Mouse (Mus musculus) limb, embryonic 13.5 days (tissue): ENCODE measurements around the gene Tra2a. TPM values are rescaled to one million over a fixed set of nuclear protein-coding genes. Genes with fewer than 3 reads are reported as not detected.
"Not testable (repeated sequence)": the region's sequence is repeated elsewhere in the genome, so short reads cannot be mapped to it uniquely, and the experiment has no call there.

ENCODE experiments used
- ATAC-seq: fragments of 200-750 bp; cut with Nextera tagmentation; 2 replicates; pipeline ENCODE4 v1.8.0; 2017; ENCODE audit warnings: low read depth, moderate number of reproducible peaks, moderate TSS enrichment; ENCODE audit not compliant: low FRiP score
- H3K27ac ChIP-seq: fragments of 300-500 bp; sonication (generic); 2 replicates; pipeline ENCODE4 v1.5.1; 2015; ENCODE audit warnings: inconsistent platforms, mild to moderate bottlenecking, moderate library complexity
- H3K27me3 ChIP-seq: fragments of 300-500 bp; sonication (generic); 2 replicates; pipeline ENCODE4 v1.6.1; 2015; ENCODE audit warnings: mild to moderate bottlenecking, inconsistent platforms
- H3K36me3 ChIP-seq: fragments of 300-500 bp; sonication (generic); 2 replicates; pipeline ENCODE4 v1.6.1; 2015; ENCODE audit warnings: inconsistent platforms, mild to moderate bottlenecking, moderate library complexity
- H3K4me1 ChIP-seq: fragments of 300-500 bp; sonication (generic); 2 replicates; pipeline ENCODE4 v1.6.1; 2015; ENCODE audit warnings: inconsistent platforms
- H3K4me2 ChIP-seq: fragments of 300-500 bp; sonication (generic); replicated peaks from 2 replicates; pipeline ENCODE4 v1.6.1; 2015; ENCODE audit warnings: inconsistent platforms, mild to moderate bottlenecking, moderate library complexity
- H3K4me3 ChIP-seq: fragments of 300-500 bp; sonication (generic); 2 replicates; pipeline ENCODE4 v1.5.1; 2015; ENCODE audit warnings: moderate library complexity, mild to moderate bottlenecking, inconsistent platforms
- H3K9ac ChIP-seq: fragments of 300-500 bp; sonication (generic); 2 replicates; pipeline ENCODE4 v1.6.1; 2015; ENCODE audit warnings: mild to moderate bottlenecking, inconsistent platforms
- H3K9me3 ChIP-seq: fragments of 300-500 bp; sonication (generic); 2 replicates; pipeline ENCODE4 v1.6.1; 2016; ENCODE audit warnings: inconsistent platforms
- WGBS: fragments of 180-500 bp; shearing (Covaris S2); methylation state at CpG from one replicate; pipeline ENCODE4 v1.1.7; 2015; 5-methylcytosine and 5-hydroxymethylcytosine counted together
- polyA plus RNA-seq: library from polyadenylated mRNA; unstranded; fragments of >200 nt; fragmentation: Nextera tagmentation; extraction: Ambion mirVana; gene quantifications from 2 replicates; pipeline ENCODE4 v1.2.1, GENCODE M21; 2015

The Tra2a gene
- 131 and 132 TPM in 2 replicates for polyA plus RNA-seq

DNA sequence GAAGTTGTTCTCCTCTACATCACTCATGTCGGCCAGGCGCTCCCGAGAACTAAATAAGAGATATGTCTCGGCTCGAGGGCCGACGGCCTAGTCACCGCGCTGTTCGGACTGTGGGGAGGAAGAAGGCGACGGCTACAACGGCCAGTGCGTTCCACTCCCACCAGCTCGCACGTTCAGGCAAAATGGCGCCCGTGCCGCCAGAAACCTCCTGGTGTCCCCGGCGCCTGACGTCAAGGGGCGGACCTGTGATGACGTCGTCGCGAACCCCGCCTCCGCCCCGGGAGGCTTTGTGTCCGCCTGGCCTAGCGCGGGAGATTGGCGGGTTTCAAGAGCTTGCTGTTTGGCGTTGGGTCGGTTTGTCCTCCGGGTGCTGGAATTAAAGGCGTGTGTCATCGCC, at the start of gene Tra2a:
Gene Tra2a, minus strand, starts transcription at position 187 of the 397 bp plus-strand sequence.
- no peaks in the 10 kb centered on the region for H3K27me3 ChIP-seq
- ATAC-seq = peak; percentile 92
- no peaks in the 10 kb centered on the region for H3K36me3 ChIP-seq
- H3K4me2 ChIP-seq = peak within 1 kb of the TSS; percentile 74
- H3K9me3 ChIP-seq = no peaks in the 10 kb centered on the region
- WGBS = 0% methylated on average over 39 of the region's 39 CpGs
- peak within 1 kb of the TSS; percentile 100 for H3K9ac ChIP-seq
- peaks cover 24% of the 10 kb centered on the region for H3K4me1 ChIP-seq
- peak within 1 kb of the TSS; percentile 98 for H3K27ac ChIP-seq
- H3K4me3 ChIP-seq = peak within 1 kb of the TSS; percentile 100

DNA sequence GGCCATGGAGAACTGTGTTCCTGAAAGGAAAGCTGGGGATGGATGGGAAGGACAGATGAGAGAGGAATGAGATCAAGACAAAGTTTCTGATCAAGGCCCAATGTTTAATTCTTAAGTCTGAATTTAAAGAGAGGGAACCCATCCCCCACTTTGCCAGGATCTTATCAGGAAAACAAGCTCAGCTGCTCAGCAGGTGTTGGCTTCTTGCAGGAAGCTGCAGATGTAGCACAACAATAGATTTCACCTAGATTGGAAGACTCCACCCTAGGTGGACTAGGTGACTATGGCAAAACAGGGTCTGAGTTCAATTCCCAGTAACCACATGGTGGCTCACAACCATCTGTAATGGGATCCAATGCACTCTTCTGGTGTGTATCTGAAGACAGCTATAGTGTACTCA, 34.5 kb upstream of the Tra2a start:
- Histone ChIP-seq H3K9me3 (no peaks in the 10 kb centered on the region), H3K4me1 (no peaks in the 10 kb centered on the region), H3K27me3 (no peaks in the 10 kb centered on the region), H3K27ac (no peak overlapping the region), H3K36me3 (no peaks in the 10 kb centered on the region), H3K4me3 (no peak overlapping the region), H3K9ac (no peak overlapping the region), H3K4me2 (no peak overlapping the region)
- no peak for ATAC-seq

DNA sequence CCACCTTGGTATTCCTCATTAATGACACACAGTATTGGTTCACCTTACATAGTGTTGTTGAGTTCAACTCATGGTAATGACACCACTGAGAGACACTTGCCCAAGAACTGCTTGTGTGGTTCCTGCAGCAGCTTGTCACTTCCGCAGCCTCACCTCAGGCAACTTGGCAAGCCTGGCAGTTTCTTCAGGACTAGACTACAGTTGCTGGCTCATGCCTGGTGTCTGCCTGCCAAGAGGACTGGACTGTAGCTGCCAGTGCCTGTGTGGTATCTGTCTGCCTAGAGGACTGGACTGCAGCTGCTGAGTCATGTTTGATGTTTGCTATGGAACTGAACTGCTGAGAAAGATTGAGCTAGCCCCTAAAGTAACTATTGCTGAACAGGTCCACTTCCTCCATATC, 18.3 kb upstream of the Tra2a start:
- no peak overlapping the region for H3K4me2 ChIP-seq
- no peak for ATAC-seq

DNA sequence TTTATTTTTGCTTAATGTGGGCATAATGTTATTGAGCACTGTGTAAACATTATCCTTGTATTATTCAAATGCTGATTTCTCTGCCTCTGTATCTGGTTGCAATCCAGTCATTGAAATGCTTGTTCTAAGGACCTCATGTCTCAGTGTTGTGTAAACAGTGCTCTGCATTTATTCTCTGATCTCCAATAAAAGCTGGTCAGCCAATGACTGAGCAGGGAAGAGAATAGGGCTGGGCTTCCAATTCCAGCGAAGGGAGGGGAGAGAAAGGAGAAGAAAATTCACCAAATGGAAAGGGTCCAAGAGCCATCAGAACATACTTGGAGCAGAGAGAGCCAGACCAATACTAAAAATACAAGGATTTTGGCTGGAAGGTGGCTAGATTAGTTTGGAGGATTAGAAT, 17.1 kb upstream of the Tra2a start:
- no peaks in the 10 kb centered on the region for H3K27me3 ChIP-seq
- no peak overlapping the region for H3K4me3 ChIP-seq
- H3K4me2 ChIP-seq = no peak overlapping the region
- WGBS = 45% methylated on average over 1 of the region's 1 CpGs
- no peak overlapping the region for H3K9ac ChIP-seq
- no peaks in the 10 kb centered on the region for H3K4me1 ChIP-seq
- no peaks in the 10 kb centered on the region for H3K9me3 ChIP-seq
- H3K36me3 ChIP-seq = no peaks in the 10 kb centered on the region
- no peak overlapping the region for H3K27ac ChIP-seq
- ATAC-seq = no peak

More for the DNA sequence above, 18.3 kb upstream of the Tra2a start:
- 91% methylated on average over 1 of the region's 1 CpGs for WGBS
- H3K9ac ChIP-seq = no peak overlapping the region
- no peak overlapping the region for H3K4me3 ChIP-seq
- no peaks in the 10 kb centered on the region for H3K36me3 ChIP-seq
- H3K4me1 ChIP-seq = no peaks in the 10 kb centered on the region
- no peak overlapping the region for H3K27ac ChIP-seq
- H3K27me3 ChIP-seq = no peaks in the 10 kb centered on the region
- H3K9me3 ChIP-seq = no peaks in the 10 kb centered on the region

DNA sequence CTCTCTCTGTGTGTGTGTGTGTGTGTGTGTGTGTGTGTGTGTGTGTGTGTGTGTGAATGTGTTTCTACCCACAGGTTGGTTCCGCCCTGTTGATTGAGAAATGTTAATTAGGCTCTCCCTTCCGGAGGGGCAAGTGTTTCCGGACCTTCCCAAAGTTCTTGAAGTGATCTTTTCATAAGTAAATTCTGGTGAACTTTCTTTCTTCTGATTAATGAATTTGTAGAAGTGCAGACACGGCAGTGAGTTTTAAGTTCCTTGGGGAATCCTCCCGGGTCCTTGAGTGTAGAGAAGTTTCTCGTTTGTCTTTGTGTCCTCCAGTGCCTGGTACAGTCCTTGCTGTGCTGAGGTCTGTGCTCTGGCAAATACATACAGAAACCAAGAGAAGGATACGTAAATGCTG, 11.5 kb upstream of the Tra2a start:
- Histone ChIP-seq H3K4me3 (no peak overlapping the region), H3K27ac (no peak overlapping the region), H3K27me3 (no peaks in the 10 kb centered on the region), H3K9ac (no peak overlapping the region), H3K4me1 (0 out of 2 replicates have a peak, but pooled peaks cover 6% of the 10 kb centered on the region), H3K4me2 (no peak overlapping the region), H3K36me3 (no peaks in the 10 kb centered on the region), H3K9me3 (no peaks in the 10 kb centered on the region)
- ATAC-seq = no peak
- 85% methylated on average over 7 of the region's 7 CpGs for WGBS

DNA sequence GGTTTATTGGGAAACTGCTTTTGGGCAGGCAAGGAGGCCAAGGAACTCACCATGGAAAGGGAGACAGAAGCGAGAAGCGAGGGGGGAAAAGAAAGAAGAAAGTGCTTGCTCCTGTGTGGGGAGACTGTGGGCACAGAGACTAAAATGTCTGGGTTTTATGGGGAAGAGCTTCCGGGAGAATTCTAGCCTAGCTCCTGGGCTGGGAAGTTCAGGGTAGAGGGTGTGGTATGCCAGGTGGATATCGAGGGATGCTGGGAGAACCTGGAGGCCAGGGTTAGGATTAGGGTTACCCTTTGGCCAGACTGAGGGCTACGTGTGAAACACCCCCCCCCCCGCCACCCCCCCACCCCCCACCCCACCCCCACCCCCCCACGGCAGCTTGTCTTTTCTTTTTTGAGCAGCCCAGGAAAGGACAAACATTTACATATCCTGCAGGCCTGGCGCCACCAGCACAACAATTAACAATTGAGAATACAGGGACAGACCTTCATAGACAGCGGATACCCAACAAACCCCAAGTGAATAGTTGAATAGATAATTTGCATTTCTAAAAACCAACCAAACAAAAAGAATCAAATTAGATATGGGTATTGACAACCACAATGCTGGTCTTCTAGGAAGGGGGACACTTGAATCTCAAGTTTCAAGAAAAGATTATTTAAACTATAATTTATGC, 10.7 kb upstream of the Tra2a start:
- H3K4me2 ChIP-seq = no peak overlapping the region
- no peak overlapping the region for H3K9ac ChIP-seq
- ATAC-seq = no peak
- no peak overlapping the region for H3K27ac ChIP-seq
- no peaks in the 10 kb centered on the region for H3K9me3 ChIP-seq
- no peaks in the 10 kb centered on the region for H3K36me3 ChIP-seq
- H3K27me3 ChIP-seq = no peaks in the 10 kb centered on the region
- 0 out of 2 replicates have a peak, but pooled peaks cover 6% of the 10 kb centered on the region for H3K4me1 ChIP-seq
- WGBS = 70% methylated on average over 9 of the region's 9 CpGs
- no peak overlapping the region for H3K4me3 ChIP-seq

DNA sequence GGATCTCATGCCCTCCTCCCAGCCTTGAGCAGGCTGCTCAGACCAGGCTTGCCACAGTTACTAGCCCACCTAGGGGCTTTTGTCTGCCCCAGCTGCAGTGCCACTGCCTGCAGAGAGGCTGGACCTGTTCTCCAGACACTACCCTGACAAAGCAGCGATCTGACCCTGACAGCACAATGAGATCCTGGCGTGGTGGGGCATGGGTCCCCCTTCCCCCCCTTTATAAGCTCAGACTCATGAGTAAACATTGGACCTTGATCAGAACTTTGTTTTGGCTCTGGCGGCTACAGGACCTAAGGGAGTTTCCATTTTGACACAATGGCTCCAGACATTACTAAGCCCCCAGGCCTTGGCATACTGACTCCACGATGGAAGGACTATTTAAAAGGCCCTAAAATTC, 10.1 kb upstream of the Tra2a start:
- Histone ChIP-seq H3K27ac (no peak overlapping the region), H3K36me3 (no peaks in the 10 kb centered on the region), H3K4me1 (0 out of 2 replicates have a peak, but pooled peaks cover 6% of the 10 kb centered on the region), H3K4me2 (no peak overlapping the region), H3K9ac (no peak overlapping the region), H3K27me3 (no peaks in the 10 kb centered on the region), H3K9me3 (no peaks in the 10 kb centered on the region), H3K4me3 (no peak overlapping the region)
- no peak for ATAC-seq
- 31% methylated on average over 4 of the region's 4 CpGs for WGBS

DNA sequence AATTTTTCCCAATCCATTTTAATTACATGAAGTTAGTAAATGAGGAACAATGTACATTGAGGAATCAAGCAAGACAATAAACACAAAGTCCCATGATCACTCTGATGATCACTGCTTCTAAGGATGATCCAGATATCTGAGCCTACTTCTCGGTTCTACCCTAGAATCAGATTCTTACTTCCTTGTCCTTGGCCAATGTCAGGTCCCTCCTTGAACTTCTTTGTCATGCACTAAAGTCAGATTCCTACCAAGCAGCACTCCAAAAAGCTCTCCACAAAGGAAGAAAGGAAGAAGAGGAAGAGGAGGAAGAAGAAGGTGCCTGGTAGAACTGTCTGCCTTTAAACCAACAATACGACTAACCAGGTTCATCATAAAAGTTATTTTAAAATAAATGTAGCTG, 9.0 kb upstream of the Tra2a start:
- H3K27ac ChIP-seq = no peak overlapping the region
- H3K4me1 ChIP-seq = 0 out of 2 replicates have a peak, but pooled peaks cover 6% of the 10 kb centered on the region
- H3K9me3 ChIP-seq = no peaks in the 10 kb centered on the region
- H3K9ac ChIP-seq = no peak overlapping the region
- ATAC-seq = no peak
- H3K27me3 ChIP-seq = no peaks in the 10 kb centered on the region
- H3K36me3 ChIP-seq = no peaks in the 10 kb centered on the region
- H3K4me2 ChIP-seq = no peak overlapping the region
- WGBS = 81% methylated on average over 2 of the region's 2 CpGs
- no peak overlapping the region for H3K4me3 ChIP-seq

DNA sequence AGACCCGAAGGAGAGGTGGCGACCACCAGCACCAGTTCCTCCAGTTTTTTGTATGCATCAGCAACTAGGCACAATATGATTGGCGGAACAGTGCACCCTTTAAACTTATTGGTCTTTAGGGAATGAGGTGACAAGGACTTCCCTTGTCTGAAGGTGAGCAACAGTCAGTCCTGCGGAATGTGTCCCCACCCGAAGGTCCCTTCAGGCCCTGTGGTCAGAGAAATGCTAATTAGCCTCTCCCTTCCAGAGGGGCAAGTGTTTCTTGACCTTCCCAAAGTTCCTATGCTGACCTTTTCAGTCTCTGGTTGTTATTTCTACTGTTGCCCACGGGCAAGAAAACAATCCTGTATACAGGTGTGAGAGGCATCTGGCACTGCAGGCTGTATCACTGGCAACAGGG, 8.0 kb upstream of the Tra2a start:
- H3K9me3 ChIP-seq = no peaks in the 10 kb centered on the region
- no peak overlapping the region for H3K27ac ChIP-seq
- H3K36me3 ChIP-seq = no peaks in the 10 kb centered on the region
- H3K4me3 ChIP-seq = no peak overlapping the region
- no peak overlapping the region for H3K9ac ChIP-seq
- H3K27me3 ChIP-seq = no peaks in the 10 kb centered on the region
- no peak overlapping the region for H3K4me2 ChIP-seq
- WGBS = 70% methylated on average over 6 of the region's 6 CpGs
- no peak for ATAC-seq
- 0 out of 2 replicates have a peak, but pooled peaks cover 6% of the 10 kb centered on the region for H3K4me1 ChIP-seq

DNA sequence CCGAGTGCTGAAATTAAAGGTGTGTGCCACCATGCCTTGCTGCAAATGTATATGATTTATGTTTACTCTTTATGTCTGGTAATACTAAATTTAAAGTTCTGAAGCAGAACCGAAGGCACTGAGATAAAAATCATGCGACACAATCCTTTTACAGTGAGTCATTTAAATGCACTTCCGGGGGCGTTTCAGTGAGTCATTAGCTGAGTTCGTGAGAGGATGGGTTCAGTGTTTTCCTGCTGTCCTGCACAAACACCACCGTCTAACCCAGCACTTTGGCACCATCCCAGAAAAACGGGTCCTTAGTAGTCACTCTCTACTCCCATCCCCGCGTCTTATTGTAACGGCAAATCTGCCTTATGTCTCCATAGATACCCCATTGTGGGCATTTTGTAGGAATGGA, 6.1 kb upstream of the Tra2a start:
- WGBS = 76% methylated on average over 11 of the region's 11 CpGs
- H3K36me3 ChIP-seq = no peaks in the 10 kb centered on the region

DNA sequence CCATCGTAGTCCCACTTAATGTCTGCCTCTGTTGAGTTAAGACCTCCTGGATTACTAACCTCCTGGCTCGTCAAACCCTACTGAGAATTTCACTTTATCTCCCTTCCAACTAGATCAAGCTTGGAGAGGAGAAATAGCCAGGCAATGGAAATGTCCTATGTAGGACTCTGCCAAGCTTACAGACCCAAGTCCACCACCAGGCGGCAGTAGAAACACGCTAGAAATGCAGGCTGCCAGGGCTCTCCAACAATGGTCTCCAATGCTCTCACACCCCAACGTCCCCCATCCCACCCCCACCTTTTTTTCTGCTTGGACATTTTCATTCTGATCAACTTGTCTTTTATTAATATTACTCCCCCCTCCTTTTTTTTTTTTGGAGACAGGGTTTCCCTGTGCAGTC, 5.4 kb upstream of the Tra2a start:
- 21% methylated on average over 5 of the region's 5 CpGs for WGBS
- Histone ChIP-seq H3K4me2 (no peak overlapping the region), H3K27me3 (no peaks in the 10 kb centered on the region), H3K9ac (no peak overlapping the region), H3K27ac (no peak overlapping the region), H3K4me1 (0 out of 2 replicates have a peak, but pooled peaks cover 4% of the 10 kb centered on the region), H3K9me3 (no peaks in the 10 kb centered on the region), H3K4me3 (no peak overlapping the region), H3K36me3 (no peaks in the 10 kb centered on the region)
- ATAC-seq = peak; percentile 69; the same call in 1 of the 2 replicates

More for the DNA sequence above, 6.1 kb upstream of the Tra2a start:
- no peak overlapping the region for H3K9ac ChIP-seq
- H3K4me1 ChIP-seq = 0 out of 2 replicates have a peak, but pooled peaks cover 6% of the 10 kb centered on the region
- no peaks in the 10 kb centered on the region for H3K9me3 ChIP-seq
- H3K4me3 ChIP-seq = no peak overlapping the region
- no peak overlapping the region for H3K4me2 ChIP-seq
- H3K27me3 ChIP-seq = no peaks in the 10 kb centered on the region
- no peak for ATAC-seq
- H3K27ac ChIP-seq = no peak overlapping the region

DNA sequence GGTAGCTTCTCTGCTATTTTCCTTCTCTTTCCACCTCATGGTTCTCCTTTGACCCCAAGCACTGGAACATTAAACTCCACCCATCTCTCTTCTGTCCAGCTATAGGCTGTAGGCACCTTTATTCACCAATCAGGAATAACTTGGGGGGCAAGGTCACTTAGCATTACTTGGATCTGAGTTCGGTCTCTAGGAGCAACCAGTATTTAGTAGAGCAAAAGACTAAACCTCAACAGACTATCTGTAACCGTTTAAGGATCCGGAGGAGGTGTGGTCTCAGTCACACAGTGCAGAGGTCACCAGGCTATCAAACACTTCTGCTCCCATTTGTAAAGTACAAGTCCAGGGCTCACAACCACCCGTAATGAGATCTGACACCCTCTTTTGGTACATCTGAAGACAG, 3.9 kb upstream of the Tra2a start:
- Histone ChIP-seq H3K9me3 (no peaks in the 10 kb centered on the region), H3K36me3 (no peaks in the 10 kb centered on the region), H3K4me2 (no peak overlapping the region), H3K27ac (no peak overlapping the region), H3K27me3 (no peaks in the 10 kb centered on the region), H3K4me1 (no peaks in the 10 kb centered on the region), H3K4me3 (no peak overlapping the region), H3K9ac (no peak overlapping the region)
- no peak for ATAC-seq
- 76% methylated on average over 4 of the region's 4 CpGs for WGBS

DNA sequence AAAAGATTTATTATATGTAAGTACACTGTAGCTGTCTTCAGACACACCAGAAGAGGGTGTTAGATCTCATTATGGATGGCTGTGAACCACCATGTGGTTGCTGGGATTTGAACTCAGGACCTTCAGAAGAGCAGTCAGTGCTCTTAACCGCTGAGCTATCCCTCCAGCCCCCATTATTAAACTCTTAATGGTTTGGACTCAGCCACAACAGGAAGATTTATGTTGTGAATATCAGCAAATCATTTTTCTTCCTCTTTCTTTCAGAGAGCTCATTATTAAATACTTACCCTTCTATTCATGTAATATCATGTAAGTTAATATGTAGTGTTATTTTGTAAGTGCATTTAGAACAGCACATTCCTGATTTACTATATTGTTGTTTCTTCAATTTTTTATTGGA, 1.4 kb upstream of the Tra2a start:
- H3K27ac ChIP-seq, H3K9ac ChIP-seq, H3K9me3 ChIP-seq, H3K36me3 ChIP-seq, H3K27me3 ChIP-seq, H3K4me2 ChIP-seq, ATAC-seq, H3K4me3 ChIP-seq: not testable (repeated sequence)
- H3K4me1 ChIP-seq = peaks cover 18% of the 10 kb centered on the region
- 91% methylated on average over 1 of the region's 1 CpGs for WGBS
